Mouse (Mus musculus) spleen, adult 2 months (tissue): ENCODE measurements around the gene 2410131K14Rik.

ENCODE experiments used
- CTCF ChIP-seq: fragments of 200-500 bp; IDR thresholded peaks from 2 replicates; pipeline ENCODE4 v1.5.1; 2011; ENCODE audit warnings: mild to moderate bottlenecking, inconsistent platforms; ENCODE audit not compliant: insufficient read depth, insufficient read length, insufficient replicate concordance; ENCODE audit errors: extremely low read depth
- POLR2A ChIP-seq: fragments of 200-500 bp; IDR thresholded peaks from 2 replicates; pipeline ENCODE4 v1.6.1; 2011; ENCODE audit warnings: low read depth, low read length, inconsistent platforms

DNA sequence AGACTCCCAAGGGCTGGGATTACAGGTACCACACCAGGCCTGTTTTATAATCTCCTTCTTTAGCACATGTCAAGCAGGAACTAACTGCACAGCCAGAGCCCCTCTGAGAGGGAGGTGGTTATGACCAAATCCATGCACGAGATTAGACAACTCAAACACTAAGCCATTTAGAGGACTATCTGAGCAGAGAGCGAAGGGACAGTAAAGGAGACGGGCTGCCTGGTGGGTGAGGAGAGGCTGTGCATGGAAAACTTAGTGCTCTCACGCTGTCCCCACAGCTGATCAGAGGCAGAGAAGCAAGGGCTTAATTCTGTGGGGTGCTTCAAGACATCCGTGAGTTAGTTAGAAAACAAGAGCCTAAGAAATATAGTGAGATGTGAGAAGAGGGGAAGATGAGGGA, 31.0 kb upstream of the 2410131K14Rik start:
- no peak for TF ChIP-seq CTCF
- TF ChIP-seq POLR2A = no peak
